Comparison of ENCODE assay signal across 16 mouse cellular contexts in genomic region chr6:135218330-135218729, GRCm38 (mm10). TPM values are rescaled to one million over a fixed set of nuclear protein-coding genes. Genes with fewer than 3 reads are reported as not detected.
DNase-seq lines count a peak whose midpoint lies in the region; ATAC-seq and TF ChIP-seq lines count a peak whose summit lies in the region.
"Had no signal": no experiment of that assay in that cellular context is flagged by ENCODE, and none has a peak within 500 bp of the region (broad histone marks: within the 10 kb centered on the region; RNA-seq: fewer than 3 reads in every experiment).

No protein-coding gene starts in this region.

- no peak for TF ChIP-seq POLR2A in thymus, adult 2 months (IDR thresholded peaks at IDR 0.05; ENCODE audit: control insufficient read depth, extremely low read depth, insufficient read depth, low read length, poor library complexity)

- no peaks in the 10 kb centered on the region for H3K9me3 ChIP-seq in intestine, embryonic 16.5 days (ENCODE audit: control insufficient read depth, low read length)
- no peaks in the 10 kb centered on the region for H3K9me3 ChIP-seq in intestine, postnatal 0 days (ENCODE audit: control insufficient read depth)
- no peaks in the 10 kb centered on the region for H3K9me3 ChIP-seq in hindbrain, postnatal 0 days (ENCODE audit: low read length)

- no peak overlapping the region for H3K4me2 ChIP-seq in intestine, embryonic 16.5 days (ENCODE audit: low read depth, low read length)
- no peak overlapping the region for H3K4me2 ChIP-seq in intestine, postnatal 0 days (replicated peaks; ENCODE audit: low read depth)
- H3K4me2 ChIP-seq in hindbrain, postnatal 0 days (ENCODE audit: low read depth, low read length), result no peak overlapping the region

- 0 out of 2 replicates have a peak, but pooled peaks have one; percentile 7 for ATAC-seq in intestine, embryonic 16.5 days
- no peak for ATAC-seq in intestine, postnatal 0 days
- ATAC-seq in CD4-positive, CD25-positive, alpha-beta regulatory T cell, adult 4 months, result peak; percentile 91
- ATAC-seq in hindbrain, postnatal 0 days, result no peak
- ATAC-seq: liver, postnatal 0 days had no signal

- H3K27me3 ChIP-seq in intestine, embryonic 16.5 days (replicated peaks; ENCODE audit: control insufficient read depth, insufficient read depth, low read length), result no peaks in the 10 kb centered on the region
- no peaks in the 10 kb centered on the region for H3K27me3 ChIP-seq in intestine, postnatal 0 days (replicated peaks; ENCODE audit: control insufficient read depth, insufficient read depth, low read length)
- H3K27me3 ChIP-seq in thymus, adult 2 months (ENCODE audit: control insufficient read depth, insufficient read depth, low read length), result no peaks in the 10 kb centered on the region
- H3K27me3 ChIP-seq in hindbrain, postnatal 0 days (ENCODE audit: insufficient read depth, low read length), result no peaks in the 10 kb centered on the region

- H3K4me1 ChIP-seq in intestine, embryonic 16.5 days (ENCODE audit: control insufficient read depth, insufficient read depth, low read length), result no peaks in the 10 kb centered on the region
- no peaks in the 10 kb centered on the region for H3K4me1 ChIP-seq in intestine, postnatal 0 days (replicated peaks; ENCODE audit: control insufficient read depth, insufficient read depth, low read length)
- H3K4me1 ChIP-seq in thymus, adult 2 months (replicated peaks; ENCODE audit: control insufficient read depth, insufficient read depth, low read length), result peaks cover 37% of the 10 kb centered on the region
- peaks cover 1% of the 10 kb centered on the region; the same call in 1 of the 2 replicates for H3K4me1 ChIP-seq in hindbrain, postnatal 0 days (ENCODE audit: insufficient read depth, low read length)

- H3K36me3 ChIP-seq in intestine, embryonic 16.5 days (ENCODE audit: control insufficient read depth, insufficient read depth, low read length), result peaks cover 4% of the 10 kb centered on the region; the same call in 1 of the 2 replicates
- peaks cover 60% of the 10 kb centered on the region; the same call in 1 of the 2 replicates for H3K36me3 ChIP-seq in intestine, postnatal 0 days (ENCODE audit: control insufficient read depth, insufficient read depth)
- H3K36me3 ChIP-seq in thymus, adult 2 months (ENCODE audit: control insufficient read depth, insufficient read depth, low read length), result no peaks in the 10 kb centered on the region
- H3K36me3 ChIP-seq in hindbrain, postnatal 0 days (ENCODE audit: insufficient read depth, low read length), result peaks cover 11% of the 10 kb centered on the region; the same call in 1 of the 2 replicates

- no peak overlapping the region for H3K27ac ChIP-seq in intestine, embryonic 16.5 days (ENCODE audit: low read length)
- no peak overlapping the region for H3K27ac ChIP-seq in intestine, postnatal 0 days (ENCODE audit: low read depth, low read length)
- peak overlapping the region; percentile 64 for H3K27ac ChIP-seq in thymus, adult 2 months (ENCODE audit: control insufficient read depth, insufficient read depth, low read length)
- no peak overlapping the region for H3K27ac ChIP-seq in hindbrain, postnatal 0 days

- no peak for TF ChIP-seq CTCF in intestine, postnatal 0 days (IDR thresholded peaks at IDR 0.05; ENCODE audit: low read depth)
- TF ChIP-seq CTCF in thymus, adult 2 months (IDR thresholded peaks at IDR 0.05; ENCODE audit: borderline replicate concordance, control insufficient read depth, extremely low read depth, insufficient read depth, low read length, poor library complexity), result no peak
- no peak for TF ChIP-seq CTCF in hindbrain, postnatal 0 days (IDR thresholded peaks at IDR 0.05; ENCODE audit: low read depth)

- WGBS in intestine, embryonic 16.5 days, result 51% methylated on average over 8 of the region's 8 CpGs
- WGBS in intestine, postnatal 0 days, result 57% methylated on average over 8 of the region's 8 CpGs
- WGBS in thymus, adult 2 months, result 4% methylated on average over 8 of the region's 8 CpGs
- WGBS in hindbrain, postnatal 0 days, result 81% methylated on average over 8 of the region's 8 CpGs

- no peak overlapping the region for H3K4me3 ChIP-seq in intestine, embryonic 16.5 days (ENCODE audit: low read length)
- no peak overlapping the region for H3K4me3 ChIP-seq in intestine, postnatal 0 days (ENCODE audit: low read depth, low read length)
- no peak overlapping the region for H3K4me3 ChIP-seq in thymus, adult 2 months (ENCODE audit: control insufficient read depth, insufficient read depth, low read length)
- no peak overlapping the region for H3K4me3 ChIP-seq in hindbrain, postnatal 0 days (ENCODE audit: low read length)
- H3K4me3 ChIP-seq: myocyte had no signal

- H3K9ac ChIP-seq in intestine, embryonic 16.5 days (ENCODE audit: low read depth, low read length), result no peak overlapping the region
- no peak overlapping the region for H3K9ac ChIP-seq in intestine, postnatal 0 days (ENCODE audit: low read depth, low read length)
- H3K9ac ChIP-seq in hindbrain, postnatal 0 days (replicated peaks; ENCODE audit: low read length), result no peak overlapping the region
- H3K9ac ChIP-seq: liver, postnatal 0 days had no signal

- peak; percentile 36 for DNase-seq in induced T-regulatory cell, adult 2 months (ENCODE audit: low read depth)
- peak; percentile 62 for DNase-seq in thymus, adult 2 months
- DNase-seq in adrenal gland, postnatal 25 days, result no peak
- no peak for DNase-seq in hindbrain, postnatal 0 days (ENCODE audit: low spot score)
- DNase-seq in right cerebral cortex, postnatal 10 days (ENCODE audit: low spot score in 2 of 2), result no peak
- DNase-seq: adrenal gland, postnatal 36 days; cerebellum, postnatal 25 days; heart, adult 11 months; kidney, adult 9 months; liver, postnatal 0 days had no signal

RNA-seq across cellular contexts. Expression of gene Hebp1, which starts 20.5 kb away (rescaled TPM):
- 74.0 and 83.9 TPM in 2 replicates for polyA plus RNA-seq in intestine, embryonic 16.5 days (2015; fragmentation: Nextera tagmentation; extraction: Ambion mirVana)
- 62.8 and 78.9 TPM in 2 replicates for polyA plus RNA-seq in intestine, postnatal 0 days (2015; fragmentation: Nextera tagmentation; extraction: Ambion mirVana)
- polyA plus RNA-seq in CD4-positive, CD25-positive, alpha-beta regulatory T cell, adult 4 months (2017; shearing (Covaris generic)), result 1 to 10 TPM in 1 of 2 experiments, not detected in 1; 1.0 TPM
- 26.4 and 34.1 TPM in 2 replicates for polyA plus RNA-seq in thymus, adult 2 months (2012; rRNA removed)
- 16.4 and 23.9 TPM in 2 replicates for total RNA-seq in adrenal gland, postnatal 25 days (2021)
- total RNA-seq in hindbrain, postnatal 0 days (2014; rRNA removed), result 5.7 and 8.3 TPM in 2 replicates
- polyA plus RNA-seq in hindbrain, postnatal 0 days (2015; fragmentation: Nextera tagmentation; extraction: Ambion mirVana), result 10.3 and 13.2 TPM in 2 replicates

RNA-seq across cellular contexts. Expression of gene Fam234b, which starts 20.6 kb away (rescaled TPM):
- 36.9 and 37.6 TPM in 2 replicates for polyA plus RNA-seq in intestine, embryonic 16.5 days (2015; fragmentation: Nextera tagmentation; extraction: Ambion mirVana)
- 20.9 and 21.7 TPM in 2 replicates for polyA plus RNA-seq in intestine, postnatal 0 days (2015; fragmentation: Nextera tagmentation; extraction: Ambion mirVana)
- 10 to 100 TPM; 18.0 to 23.1 TPM for polyA plus RNA-seq in CD4-positive, CD25-positive, alpha-beta regulatory T cell, adult 4 months (2017; shearing (Covaris generic))
- 42.1 TPM in 2 replicates for polyA plus RNA-seq in thymus, adult 2 months (2012; rRNA removed)
- total RNA-seq in adrenal gland, postnatal 25 days (2021), result 18.1 and 32.1 TPM in 2 replicates
- total RNA-seq in hindbrain, postnatal 0 days (2014; rRNA removed), result 75.7 and 79.0 TPM in 2 replicates
- 86.6 and 92.0 TPM in 2 replicates for polyA plus RNA-seq in hindbrain, postnatal 0 days (2015; fragmentation: Nextera tagmentation; extraction: Ambion mirVana)

RNA-seq across cellular contexts. Expression of gene Gsg1, which starts 35.8 kb away (rescaled TPM):
- 0.33 and 0.47 TPM in 2 replicates for polyA plus RNA-seq in intestine, embryonic 16.5 days (2015; fragmentation: Nextera tagmentation; extraction: Ambion mirVana)
- polyA plus RNA-seq in intestine, postnatal 0 days (2015; fragmentation: Nextera tagmentation; extraction: Ambion mirVana), result 0.73 and 0.82 TPM in 2 replicates
- not detected for polyA plus RNA-seq in CD4-positive, CD25-positive, alpha-beta regulatory T cell, adult 4 months (2017; shearing (Covaris generic))
- polyA plus RNA-seq in thymus, adult 2 months (2012; rRNA removed), result 0.79 and 1.8 TPM in 2 replicates
- not detected in 2 replicates for total RNA-seq in adrenal gland, postnatal 25 days (2021)
- total RNA-seq in hindbrain, postnatal 0 days (2014; rRNA removed), result 1.1 TPM in 1 of 2 replicates, not detected in the other
- polyA plus RNA-seq in hindbrain, postnatal 0 days (2015; fragmentation: Nextera tagmentation; extraction: Ambion mirVana), result 0.18 and 0.31 TPM in 2 replicates
- total RNA-seq: adrenal gland, postnatal 36 days; left cerebral cortex, postnatal 36 days; megakaryocyte-erythroid progenitor cell, adult 5-6 weeks had no signal

Comparison
In these comparisons a context has a peak if more than half of its experiments do, and no peak if none do; other contexts are left out.
1. ATAC-seq: peak in intestine, embryonic 16.5 days (single experiment) and CD4-positive, CD25-positive, alpha-beta regulatory T cell, adult 4 months (single experiment); none in intestine, postnatal 0 days (single experiment) and hindbrain, postnatal 0 days (single experiment).
2. DNase-seq: peak in induced T-regulatory cell, adult 2 months (single experiment) and thymus, adult 2 months (single experiment); none in adrenal gland, postnatal 25 days (single experiment), hindbrain, postnatal 0 days (single experiment) and right cerebral cortex, postnatal 10 days (0 of 2).